Mouse (Mus musculus) mesoderm, embryonic 11.5 days (tissue): ENCODE measurements around the gene Zfp687.
"Not testable (repeated sequence)": the region's sequence is repeated elsewhere in the genome, so short reads cannot be mapped to it uniquely, and the experiment has no call there.

Source experiments
- DNase-seq: peaks from one replicate; pipeline ENCODE4 v3.0.0-alpha.2; 2012; ENCODE audit warnings: low read depth, low spot score

Zfp687 gene

DNA sequence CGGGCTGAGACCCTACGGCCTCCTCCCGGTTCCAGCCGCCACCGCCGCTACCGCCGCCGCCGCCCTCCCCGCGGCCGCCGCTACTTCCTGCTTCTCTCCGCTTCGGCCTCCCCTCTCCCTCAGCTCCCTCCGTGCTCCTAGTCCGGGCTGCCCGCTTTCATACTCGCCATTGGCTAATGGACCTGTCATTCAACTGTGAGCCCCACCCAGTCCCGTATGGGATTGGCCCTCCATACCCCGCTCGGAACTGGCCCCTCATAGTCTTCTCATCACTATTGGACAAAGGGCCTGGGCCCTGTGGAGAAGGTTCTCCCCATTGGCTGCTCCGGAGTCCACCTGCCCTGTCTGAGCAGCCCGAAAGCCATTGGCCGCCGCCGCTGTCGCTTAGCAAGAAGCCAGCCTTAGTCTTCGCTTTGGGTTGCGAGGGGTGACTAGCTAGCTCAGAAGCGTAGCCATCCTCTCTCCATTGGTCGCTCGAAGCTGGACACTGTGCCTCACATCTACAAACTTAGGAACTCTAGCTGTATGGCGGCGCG is at the start of gene Zfp687:
Gene Zfp687 (minus strand): TSS at position 112 of the 536 bp plus-strand sequence.
- peak; percentile 100 for DNase-seq

GRCm38 (mm10) chr3:95063741-95064140 is 48.5 kb upstream of the Zfp687 start:
- DNase-seq = no peak

DNA sequence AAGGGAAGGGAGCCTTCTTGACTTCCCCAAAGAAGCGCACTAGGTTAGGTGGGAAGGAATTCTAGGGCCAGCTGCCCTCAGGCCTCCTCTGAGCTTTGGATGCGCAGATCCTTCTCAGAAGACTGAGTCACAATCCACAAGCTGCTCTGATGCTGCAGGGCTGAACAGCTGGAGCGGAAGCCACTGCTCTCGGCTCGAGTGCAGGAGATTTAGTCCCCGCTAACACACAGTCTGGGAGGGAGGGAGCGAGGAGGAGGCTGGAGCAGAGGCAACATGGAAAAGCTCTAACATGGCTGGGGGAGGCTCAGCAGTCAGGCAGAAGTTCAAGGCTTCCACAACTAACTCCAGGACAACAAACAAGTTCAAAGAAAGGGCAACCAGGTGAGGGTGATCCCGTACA is 42.8 kb upstream of the Zfp687 start:
- DNase-seq = no peak

DNA sequence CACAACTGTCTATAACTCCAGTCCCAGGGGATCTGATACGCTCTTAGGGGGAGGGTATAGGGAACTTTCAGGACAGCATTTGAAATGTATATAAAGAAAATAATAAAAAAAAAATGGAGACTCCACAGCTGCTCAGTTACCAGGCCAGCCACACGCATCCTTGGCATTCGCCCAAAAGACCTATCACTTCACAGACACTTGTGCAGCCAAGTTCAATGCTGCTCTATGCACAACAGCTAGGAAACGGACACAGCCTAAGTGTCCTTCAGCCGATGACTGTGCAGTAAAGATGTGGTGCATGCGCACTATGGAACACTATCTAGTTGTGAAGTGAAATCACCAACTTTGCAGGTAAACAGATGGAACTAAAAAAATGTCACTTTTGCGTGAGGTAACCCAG is 41.0 kb upstream of the Zfp687 start:
- no peak for DNase-seq

DNA sequence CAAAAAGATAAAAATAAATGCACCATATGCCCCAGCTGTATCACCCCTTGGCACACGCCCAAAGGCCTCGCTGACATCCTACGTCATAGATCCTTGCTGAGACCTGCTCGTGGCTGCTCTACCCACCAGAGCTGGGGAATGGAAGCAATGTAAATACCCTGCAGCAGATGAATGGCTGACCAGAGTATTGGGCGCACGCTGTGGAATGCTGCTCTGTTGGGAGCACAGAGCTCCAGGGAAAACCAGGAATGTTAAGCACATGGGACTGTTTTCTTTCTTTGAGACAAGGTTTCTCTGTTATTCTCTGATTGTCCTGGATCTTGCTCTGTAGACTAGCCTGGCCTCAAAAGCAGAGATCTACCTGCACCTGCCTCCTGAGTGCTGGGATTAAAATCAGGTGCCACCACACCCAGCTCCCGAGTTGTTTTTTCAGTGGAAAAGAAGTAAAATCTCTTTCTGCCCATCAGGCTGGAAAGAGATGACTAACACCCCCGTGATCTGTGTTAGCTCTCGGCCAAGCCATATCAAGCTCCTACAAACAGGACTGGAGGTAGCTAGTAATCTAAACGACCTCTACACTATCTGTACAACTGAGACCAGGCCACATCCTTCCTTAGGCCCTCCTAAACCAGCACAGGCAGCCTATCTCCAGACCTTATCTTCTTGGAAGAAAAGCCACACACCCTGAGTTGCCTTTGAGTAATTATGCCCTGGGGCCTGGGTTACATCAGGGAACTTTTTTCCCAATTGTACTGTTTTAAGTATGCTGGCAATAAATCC is 39.4 kb upstream of the Zfp687 start:
- DNase-seq = peak; percentile 32

DNA sequence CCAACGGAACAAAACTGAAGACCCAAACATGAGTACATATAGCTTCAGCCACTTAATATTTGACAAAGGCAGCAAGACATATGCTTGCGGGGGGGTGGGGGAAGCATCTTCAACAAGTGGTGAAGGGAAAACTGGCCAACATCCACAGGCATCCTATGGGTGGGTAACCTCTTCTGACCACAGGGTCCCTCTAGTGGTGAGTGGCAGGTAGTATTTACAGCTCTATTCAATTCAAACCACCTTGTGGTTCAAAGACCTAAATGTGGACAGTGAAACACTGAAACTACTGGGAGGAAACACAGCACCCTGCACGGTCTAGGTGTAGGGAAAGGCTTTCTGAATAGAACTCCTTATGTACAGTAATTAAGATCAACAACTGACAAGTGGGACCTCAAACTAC is 38.5 kb upstream of the Zfp687 start:
- peak; percentile 72 for DNase-seq

GRCm38 (mm10) chr3:95052959-95053358 is 37.7 kb upstream of the Zfp687 start:
- peak; percentile 73 for DNase-seq

DNA sequence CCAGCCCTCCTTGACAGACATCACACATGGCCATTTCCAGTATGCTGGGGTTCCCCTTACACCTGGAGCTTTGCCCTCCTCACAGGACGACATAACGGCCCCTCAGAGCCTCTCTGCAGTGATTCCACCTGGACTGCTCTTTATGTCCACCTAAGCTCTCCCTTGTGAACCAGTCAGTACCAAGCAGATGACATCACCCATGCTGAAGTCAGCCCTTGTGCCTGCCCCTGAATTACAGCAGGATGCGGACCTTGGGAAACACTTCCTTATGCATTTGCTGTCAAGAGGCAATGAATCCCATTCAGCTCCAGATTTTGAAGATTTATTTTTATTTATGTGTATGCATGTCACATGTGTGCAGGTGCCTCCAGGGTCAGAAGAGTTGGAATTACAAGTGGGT is 32.7 kb upstream of the Zfp687 start:
- no peak for DNase-seq

DNA sequence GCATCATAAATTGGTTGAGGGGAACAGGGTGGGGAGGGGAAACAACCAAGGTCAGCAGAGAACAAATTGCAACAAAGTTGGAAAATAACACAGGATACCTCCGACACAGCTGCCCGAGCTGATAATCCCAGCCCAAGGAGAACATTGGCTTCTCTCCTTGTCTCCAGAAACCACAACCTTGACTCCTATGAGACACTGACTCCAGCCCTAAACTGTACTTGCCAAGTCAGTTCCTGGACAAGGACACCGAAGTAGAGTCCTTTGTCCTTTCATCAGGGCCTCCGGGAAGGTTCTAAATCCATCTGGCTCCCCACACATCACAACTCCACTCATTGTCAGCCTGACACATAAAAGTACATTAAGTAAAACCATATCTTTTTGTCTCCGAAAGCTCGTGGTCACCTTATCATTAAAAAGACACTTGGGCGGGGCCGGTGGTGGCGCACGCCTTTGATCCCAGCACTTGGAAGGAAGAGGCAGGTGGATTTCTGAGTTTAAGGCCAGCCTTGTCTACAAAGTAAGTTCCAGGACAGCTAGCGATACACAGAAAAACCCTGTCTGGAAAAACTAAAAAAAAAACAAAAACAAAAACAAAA is 31.3 kb upstream of the Zfp687 start:
- no peak for DNase-seq

DNA sequence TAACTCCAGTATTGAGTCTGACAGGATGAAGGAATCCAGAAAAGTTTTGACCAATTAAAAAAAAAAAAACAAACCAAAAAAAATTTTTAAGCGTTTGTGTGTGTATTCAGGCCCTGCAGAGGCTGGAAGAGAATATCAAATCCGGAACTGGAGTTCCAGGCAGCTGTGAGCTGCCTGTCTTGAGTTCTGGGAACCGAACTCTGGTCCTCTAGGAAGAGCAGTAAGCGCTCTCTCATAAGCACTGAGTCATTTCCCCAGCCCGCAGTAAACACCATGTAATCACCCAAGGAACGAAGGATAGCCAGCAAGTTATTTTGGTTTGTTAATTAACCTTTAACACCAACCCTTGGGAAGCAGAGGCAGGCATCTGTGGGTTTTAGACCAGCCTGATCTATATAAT is 28.0 kb upstream of the Zfp687 start:
- no peak for DNase-seq

GRCm38 (mm10) chr3:95042838-95043229 is 27.6 kb upstream of the Zfp687 start:
- DNase-seq = no peak

- peak; percentile 97 for DNase-seq
Measured at GRCm38 (mm10) chr3:95042166-95042837, 27.1 kb upstream of the Zfp687 start, which contains the start of gene Psmd4. Psmd4 (minus strand) TSS chr3:95042614.

DNA sequence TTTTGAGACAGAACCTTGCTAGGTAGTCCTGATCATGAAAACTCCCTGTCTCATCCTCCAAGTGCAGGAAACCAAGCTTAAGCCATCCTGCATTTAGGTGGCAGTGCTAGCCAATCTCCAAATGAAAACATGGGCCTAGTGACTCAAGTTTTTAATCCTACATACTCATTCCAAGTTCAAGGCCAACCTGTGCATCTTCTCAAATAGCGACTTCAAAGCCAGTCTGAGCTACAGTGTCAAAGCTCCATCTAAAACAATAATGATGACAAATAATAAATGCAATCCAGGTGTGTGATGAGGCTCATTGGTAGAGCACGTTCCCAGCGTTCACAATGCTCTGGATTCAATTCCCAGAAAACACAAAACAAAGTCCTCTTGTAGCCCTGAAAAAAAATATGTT is 26.4 kb upstream of the Zfp687 start:
- no peak for DNase-seq

- no peak for DNase-seq
Measured at GRCm38 (mm10) chr3:95029953-95030352, 14.7 kb upstream of the Zfp687 start.

- not testable (repeated sequence) for DNase-seq
Measured at GRCm38 (mm10) chr3:95029291-95029827, 14.1 kb upstream of the Zfp687 start.

GRCm38 (mm10) chr3:95028603-95029002 is 13.4 kb upstream of the Zfp687 start:
- no peak for DNase-seq

DNA sequence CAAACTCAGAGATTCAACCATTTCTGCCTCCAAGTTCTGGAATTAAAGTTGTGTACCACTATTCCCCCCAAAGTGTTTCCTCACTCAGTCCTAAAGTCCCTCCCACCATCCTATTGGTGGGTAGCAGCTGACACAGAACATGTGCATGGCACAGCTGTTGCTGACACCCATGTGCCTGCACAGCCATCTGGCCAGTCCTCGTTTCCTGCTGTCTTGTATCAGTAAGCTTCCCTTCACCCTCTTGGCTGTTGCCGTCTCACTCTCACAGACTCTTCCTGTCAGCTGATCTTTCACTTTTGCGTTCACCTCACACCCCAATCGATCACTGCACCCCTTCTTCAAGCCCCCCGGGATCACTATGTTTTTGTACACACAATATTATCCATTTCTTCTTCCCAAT is 12.5 kb upstream of the Zfp687 start:
- DNase-seq = peak; percentile 28

DNA sequence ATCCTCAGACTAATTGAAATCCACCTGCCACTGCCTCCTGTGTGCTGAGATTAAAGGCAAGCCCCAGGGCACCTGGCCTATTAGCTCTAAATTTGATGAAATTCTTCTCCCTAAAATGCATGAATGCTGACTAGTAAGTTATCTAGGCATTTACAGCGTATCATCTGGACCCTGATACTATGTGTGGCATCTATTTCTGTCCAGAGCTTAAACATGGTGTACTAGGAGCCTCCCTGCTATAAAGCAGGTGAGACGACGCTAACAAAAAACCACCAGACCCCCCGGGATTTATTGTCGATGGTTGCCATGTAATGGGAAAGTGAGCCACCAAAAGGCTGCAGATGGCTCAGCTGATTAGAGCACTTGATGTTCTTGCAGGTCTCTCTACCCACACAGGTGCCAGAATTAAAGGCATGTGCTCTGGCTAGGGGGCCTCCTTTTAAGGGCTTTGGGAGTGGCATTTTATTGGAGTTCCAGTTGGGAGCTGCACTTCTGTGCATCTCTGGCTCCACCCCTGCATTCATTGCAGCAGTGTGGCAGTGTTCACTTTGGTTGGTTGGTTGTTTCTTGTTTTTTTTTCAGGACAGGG is 11.9 kb upstream of the Zfp687 start:
- DNase-seq = no peak

DNA sequence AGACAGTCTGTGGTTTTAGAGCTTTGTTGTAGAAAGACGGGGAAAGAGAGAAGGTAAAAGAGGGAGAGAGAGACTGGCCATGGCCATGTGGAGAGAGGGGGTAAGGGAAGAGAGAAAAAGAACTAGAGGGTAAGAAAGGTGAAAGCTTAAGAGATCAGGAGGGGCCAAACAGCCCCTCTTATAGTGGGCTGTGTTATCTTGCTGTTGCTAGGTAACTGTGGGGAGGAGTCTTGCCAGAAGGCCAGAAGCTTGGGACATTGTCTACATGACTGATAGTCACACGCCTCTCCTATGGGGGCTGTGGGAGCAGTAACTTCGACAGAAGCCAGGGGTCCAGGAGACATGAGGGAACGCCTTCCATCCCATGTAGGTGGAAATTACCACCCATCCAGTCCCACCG is 10.0 kb upstream of the Zfp687 start:
- no peak for DNase-seq

- peak; percentile 15 for DNase-seq
Measured at GRCm38 (mm10) chr3:95024551-95024950, 9.3 kb upstream of the Zfp687 start.

DNA sequence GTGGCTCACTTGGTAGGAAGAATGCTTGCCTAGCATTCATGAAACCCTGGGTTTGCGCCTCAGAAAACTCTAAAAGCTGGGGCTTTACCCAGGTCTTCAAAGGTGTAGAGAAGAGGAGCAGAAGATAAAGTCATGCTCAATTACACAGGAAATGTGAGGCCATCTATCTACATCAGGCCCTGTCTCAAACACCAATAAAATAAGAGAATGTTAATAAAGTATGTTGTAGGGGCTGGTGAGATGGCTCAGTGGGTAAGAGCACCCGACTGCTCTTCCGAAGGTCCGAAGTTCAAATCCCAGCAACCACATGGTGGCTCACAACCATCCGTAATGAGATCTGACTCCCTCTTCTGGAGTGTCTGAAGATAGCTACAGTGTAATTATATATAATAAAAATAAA is 5.7 kb upstream of the Zfp687 start:
- DNase-seq = not testable (repeated sequence)

GRCm38 (mm10) chr3:95018741-95019140 is 3.5 kb upstream of the Zfp687 start:
- DNase-seq = no peak
